Mouse (Mus musculus) heart, embryonic 13.5 days (tissue): Measurements from ENCODE around the gene Slc35g3. TPM values are rescaled to one million over a fixed set of nuclear protein-coding genes. Genes with fewer than 3 reads are reported as not detected.

Experiments used
- ATAC-seq: fragments of 200-750 bp; cut with Nextera tagmentation; 2 replicates; pipeline ENCODE4 v1.8.0; 2017; ENCODE audit warnings: moderate TSS enrichment; ENCODE audit not compliant: insufficient number of reproducible peaks, low FRiP score, low TSS enrichment; ENCODE audit errors: extremely low read depth
- H3K27ac ChIP-seq: fragments of 300-500 bp; sonication (generic); replicated peaks from 2 replicates; pipeline ENCODE4 v1.5.1; 2015; ENCODE audit warnings: moderate library complexity, mild to moderate bottlenecking, inconsistent platforms
- H3K27me3 ChIP-seq: fragments of 300-500 bp; sonication (generic); replicated peaks from 2 replicates; pipeline ENCODE4 v1.6.1; 2015; ENCODE audit warnings: mild to moderate bottlenecking, inconsistent platforms
- H3K36me3 ChIP-seq: fragments of 300-500 bp; sonication (generic); 2 replicates; pipeline ENCODE4 v1.6.1; 2015; ENCODE audit warnings: mild to moderate bottlenecking, inconsistent platforms
- H3K4me1 ChIP-seq: fragments of 300-500 bp; sonication (generic); 2 replicates; pipeline ENCODE4 v1.6.1; 2015; ENCODE audit warnings: inconsistent platforms
- H3K4me2 ChIP-seq: fragments of 300-500 bp; sonication (generic); 2 replicates; pipeline ENCODE4 v1.6.1; 2015; ENCODE audit warnings: inconsistent platforms, mild to moderate bottlenecking, moderate library complexity
- H3K4me3 ChIP-seq: fragments of 300-500 bp; sonication (generic); 2 replicates; pipeline ENCODE4 v1.5.1; 2015; ENCODE audit warnings: moderate library complexity, mild to moderate bottlenecking, inconsistent platforms
- H3K9ac ChIP-seq: fragments of 300-500 bp; sonication (generic); 2 replicates; pipeline ENCODE4 v1.6.1; 2015; ENCODE audit warnings: inconsistent platforms, mild to moderate bottlenecking, moderate library complexity
- H3K9me3 ChIP-seq: fragments of 300-500 bp; sonication (generic); 2 replicates; pipeline ENCODE4 v1.6.1; 2016; ENCODE audit warnings: inconsistent platforms
- WGBS: fragments of 180-500 bp; shearing (Covaris S2); methylation state at CpG from one replicate; pipeline ENCODE4 v1.1.7; 2015; ENCODE audit warnings: mixed read lengths; 5-methylcytosine and 5-hydroxymethylcytosine counted together
- polyA plus RNA-seq: library from polyadenylated mRNA; unstranded; fragments of >200 nt; fragmentation: Nextera tagmentation; extraction: Ambion mirVana; gene quantifications from 2 replicates; pipeline ENCODE4 v1.2.1, GENCODE M21; 2015

Gene Slc35g3
- polyA plus RNA-seq, 1 experiment from 2014 or later, result 0.51 TPM

DNA sequence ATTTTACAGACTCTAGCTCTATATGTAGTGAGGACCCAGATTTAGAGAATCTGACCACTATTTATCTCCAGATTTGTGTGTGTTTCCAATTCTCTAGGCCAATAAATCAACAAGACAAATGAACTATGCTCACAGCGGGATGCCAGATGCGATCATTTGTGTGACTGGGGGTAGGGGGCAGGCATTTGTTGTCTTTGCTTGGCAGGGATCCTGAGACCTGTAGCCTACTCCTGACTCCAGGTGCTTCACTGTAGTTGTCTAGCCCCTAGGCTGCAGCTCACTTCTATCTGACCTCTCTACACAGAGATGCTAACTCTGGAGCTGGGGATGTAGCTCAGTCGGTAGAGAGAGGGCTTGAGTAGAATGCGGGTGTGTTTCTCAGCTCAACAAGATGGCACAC is 20.1 kb upstream of the Slc35g3 start:
- Histone ChIP-seq H3K9me3 (no peaks in the 10 kb centered on the region), H3K4me1 (peaks cover 32% of the 10 kb centered on the region), H3K27ac (no peak overlapping the region), H3K9ac (no peak overlapping the region), H3K27me3 (peaks cover 11% of the 10 kb centered on the region; the same call in 1 of the 2 replicates), H3K4me2 (no peak overlapping the region), H3K4me3 (no peak overlapping the region), H3K36me3 (peaks cover 18% of the 10 kb centered on the region)
- ATAC-seq, result no peak
- WGBS, result 40% methylated on average over 4 of the region's 4 CpGs

DNA sequence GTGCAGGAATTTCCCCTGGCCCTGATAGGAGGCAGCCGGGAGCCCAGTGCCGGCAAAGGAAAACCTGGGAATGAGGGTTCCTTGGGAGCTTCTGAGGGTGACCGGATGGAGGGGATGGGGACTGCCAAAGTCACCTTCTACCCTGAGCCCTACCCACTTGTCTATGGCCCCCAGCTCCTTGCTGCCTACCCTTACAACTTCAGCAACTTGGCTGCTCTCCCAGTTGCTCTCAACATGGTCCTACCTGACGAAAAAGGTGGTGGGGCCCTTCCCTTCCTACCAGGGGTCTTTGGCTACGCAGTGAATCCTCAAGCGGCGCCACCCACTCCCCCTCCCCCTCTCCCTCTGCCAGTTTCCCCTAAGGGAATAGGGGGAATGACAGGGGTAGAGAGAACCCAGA is 17.2 kb upstream of the Slc35g3 start:
- Histone ChIP-seq H3K27ac (no peak overlapping the region), H3K4me2 (peak overlapping the region; percentile 20; the same call in 1 of the 2 replicates), H3K4me1 (peaks cover 37% of the 10 kb centered on the region), H3K9me3 (no peaks in the 10 kb centered on the region), H3K36me3 (peaks cover 35% of the 10 kb centered on the region), H3K9ac (peak overlapping the region; percentile 21; the same call in 1 of the 2 replicates), H3K4me3 (no peak overlapping the region), H3K27me3 (peaks cover 11% of the 10 kb centered on the region; the same call in 1 of the 2 replicates)
- ATAC-seq, result no peak
- 39% methylated on average over 7 of the region's 7 CpGs for WGBS

DNA sequence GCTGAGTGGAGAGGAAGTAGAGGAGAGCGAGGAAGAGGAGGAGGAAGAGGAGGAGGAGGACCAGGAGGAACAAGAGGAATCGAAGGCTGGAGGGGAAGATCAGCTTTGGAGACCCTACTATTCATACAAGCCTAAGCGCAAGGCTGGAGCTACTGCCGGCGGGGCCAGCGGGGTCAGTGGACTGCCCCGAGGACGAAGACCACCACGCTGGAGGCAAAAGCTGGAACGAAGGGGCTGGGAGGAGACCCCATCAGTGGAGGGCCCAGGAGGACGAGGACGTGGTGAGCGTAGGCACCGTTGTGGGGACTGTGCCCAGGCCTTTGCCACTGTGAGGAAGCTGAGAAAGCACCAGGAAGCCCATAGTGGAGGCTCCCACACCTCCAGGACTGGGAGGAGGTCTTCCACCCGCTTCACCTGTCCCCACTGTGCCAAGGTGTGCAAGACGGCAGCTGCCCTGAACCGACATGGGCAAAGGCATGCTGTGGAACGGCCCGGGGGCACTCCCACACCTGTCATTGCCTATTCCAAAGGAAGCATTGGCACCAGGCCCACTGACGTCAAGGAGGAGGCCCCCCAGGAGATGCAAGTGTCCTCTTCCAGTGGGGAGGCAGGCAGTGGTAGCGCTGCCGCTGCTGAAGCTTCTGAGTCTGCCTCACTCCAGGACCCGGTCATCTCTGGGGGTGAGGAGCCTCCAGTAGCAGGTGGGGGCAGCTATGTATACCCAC is 16.7 kb upstream of the Slc35g3 start:
- Histone ChIP-seq H3K4me1 (peaks cover 37% of the 10 kb centered on the region), H3K4me3 (no peak overlapping the region), H3K36me3 (peaks cover 35% of the 10 kb centered on the region), H3K27me3 (peaks cover 11% of the 10 kb centered on the region; the same call in 1 of the 2 replicates), H3K9me3 (no peaks in the 10 kb centered on the region), H3K9ac (peak overlapping the region; percentile 21), H3K4me2 (peak overlapping the region; percentile 20; the same call in 1 of the 2 replicates), H3K27ac (no peak overlapping the region)
- ATAC-seq, result no peak
- 65% methylated on average over 23 of the region's 23 CpGs for WGBS

DNA sequence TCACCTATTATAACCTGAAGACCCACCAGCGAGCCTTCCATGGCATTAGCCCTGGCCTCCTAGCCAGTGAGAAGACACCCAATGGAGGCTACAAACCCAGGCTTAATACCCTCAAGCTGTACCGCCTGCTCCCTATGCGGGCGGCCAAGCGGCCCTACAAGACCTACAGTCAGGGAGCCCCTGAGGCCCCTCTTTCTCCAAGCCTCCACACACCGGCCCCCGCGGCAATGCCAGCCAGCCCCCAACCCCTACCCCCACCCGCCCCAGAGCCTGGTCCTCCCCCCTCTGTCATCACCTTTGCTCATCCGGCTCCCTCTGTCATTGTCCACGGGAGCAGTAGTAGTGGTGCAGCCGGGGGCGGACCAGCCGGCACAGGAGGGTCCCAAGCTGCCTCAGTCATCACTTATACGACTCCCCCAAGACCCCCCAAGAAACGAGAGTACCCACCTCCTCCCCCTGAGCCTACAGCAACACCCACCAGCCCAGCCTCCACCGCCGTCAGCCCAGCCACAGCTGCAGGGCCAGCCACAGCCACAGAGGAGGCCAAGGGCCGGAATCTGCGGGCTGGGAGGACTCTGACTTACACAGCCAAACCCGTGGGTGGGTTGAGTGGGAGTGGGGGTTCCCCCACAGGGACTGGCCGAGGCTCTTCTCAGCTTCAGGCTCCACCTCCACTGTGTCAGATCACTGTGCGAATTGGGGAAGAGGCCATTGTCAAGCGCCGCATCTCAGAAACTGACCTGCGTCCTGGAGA is 15.9 kb upstream of the Slc35g3 start:
- 60% methylated on average over 26 of the region's 26 CpGs for WGBS
- H3K27ac ChIP-seq, result no peak overlapping the region

DNA sequence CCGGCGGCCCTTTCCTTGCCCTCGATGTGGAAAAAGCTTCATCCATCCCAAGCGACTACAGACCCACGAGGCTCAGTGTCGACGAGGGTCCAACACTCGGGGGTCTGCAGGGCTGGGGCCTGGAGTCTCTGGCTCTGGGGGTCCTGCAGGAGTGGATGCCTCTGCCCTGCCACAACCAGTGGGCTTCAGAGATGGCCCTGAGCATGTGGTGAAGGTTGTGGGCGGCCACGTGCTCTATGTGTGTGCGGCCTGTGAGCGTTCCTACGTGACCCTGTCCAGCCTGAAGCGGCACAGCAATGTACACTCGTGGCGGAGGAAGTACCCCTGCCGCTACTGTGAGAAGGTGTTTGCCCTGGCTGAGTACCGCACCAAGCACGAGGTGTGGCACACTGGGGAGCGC is 14.7 kb upstream of the Slc35g3 start:
- Histone ChIP-seq H3K9me3 (no peaks in the 10 kb centered on the region), H3K9ac (no peak overlapping the region), H3K4me1 (peaks cover 40% of the 10 kb centered on the region), H3K27ac (no peak overlapping the region), H3K4me3 (no peak overlapping the region), H3K4me2 (no peak overlapping the region), H3K36me3 (peaks cover 41% of the 10 kb centered on the region), H3K27me3 (peaks cover 11% of the 10 kb centered on the region; the same call in 1 of the 2 replicates)
- WGBS, result 73% methylated on average over 20 of the region's 20 CpGs
- no peak for ATAC-seq

More for the DNA sequence above, 15.9 kb upstream of the Slc35g3 start:
- Histone ChIP-seq H3K36me3 (peaks cover 41% of the 10 kb centered on the region), H3K4me3 (no peak overlapping the region), H3K4me2 (no peak overlapping the region), H3K9ac (peak overlapping the region; percentile 10; the same call in 1 of the 2 replicates), H3K4me1 (peaks cover 40% of the 10 kb centered on the region), H3K9me3 (no peaks in the 10 kb centered on the region), H3K27me3 (peaks cover 11% of the 10 kb centered on the region; the same call in 1 of the 2 replicates)
- ATAC-seq, result 0 out of 2 replicates have a peak, but pooled peaks have one; percentile 11

DNA sequence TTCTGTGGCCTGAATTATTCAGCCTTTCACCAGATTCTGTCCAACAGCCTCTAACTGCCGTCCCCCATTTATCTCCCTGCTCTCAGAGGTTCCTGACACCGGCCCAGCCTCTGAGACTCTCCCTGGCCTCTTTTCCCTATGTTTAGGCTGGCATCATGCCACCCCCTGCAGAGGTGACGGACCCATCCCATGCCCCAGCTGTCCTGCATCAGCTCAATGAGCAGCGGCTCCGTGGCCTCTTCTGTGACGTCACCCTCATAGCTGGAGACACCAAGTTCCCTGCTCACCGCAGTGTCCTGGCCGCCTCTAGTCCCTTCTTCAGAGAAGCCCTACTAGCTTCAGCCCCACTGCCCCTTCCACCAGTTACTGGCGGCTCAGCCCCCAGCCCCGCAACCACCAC is 13.9 kb upstream of the Slc35g3 start:
- 56% methylated on average over 10 of the region's 10 CpGs for WGBS
- H3K36me3 ChIP-seq, result peaks cover 47% of the 10 kb centered on the region
- H3K9ac ChIP-seq, result no peak overlapping the region; the same call in 1 of the 2 replicates
- no peaks in the 10 kb centered on the region for H3K9me3 ChIP-seq
- H3K4me3 ChIP-seq, result no peak overlapping the region
- no peak overlapping the region for H3K4me2 ChIP-seq
- H3K27me3 ChIP-seq, result peaks cover 9% of the 10 kb centered on the region; the same call in 1 of the 2 replicates
- no peak for ATAC-seq
- H3K4me1 ChIP-seq, result peaks cover 40% of the 10 kb centered on the region
- no peak overlapping the region for H3K27ac ChIP-seq

DNA sequence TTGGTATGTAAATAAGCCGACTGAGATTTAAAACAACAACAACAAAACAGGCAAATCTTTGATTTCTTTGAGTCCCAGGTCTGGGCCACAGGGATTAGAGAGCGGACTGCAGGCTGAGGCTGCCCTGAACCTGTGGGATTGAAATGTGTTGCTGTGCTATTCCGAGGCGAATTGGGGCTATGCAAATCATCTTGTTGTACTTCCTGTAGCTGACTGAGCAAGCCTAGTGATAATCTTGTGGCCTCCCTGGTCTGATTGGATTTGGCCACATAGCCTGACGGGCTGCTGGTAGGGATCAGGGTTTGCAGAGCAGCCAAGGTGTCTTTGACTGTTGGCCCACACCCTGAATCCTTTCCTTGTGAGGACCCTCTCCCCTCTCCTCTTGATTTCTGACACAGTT is 13.2 kb upstream of the Slc35g3 start:
- H3K27ac ChIP-seq, result no peak overlapping the region
- H3K36me3 ChIP-seq, result peaks cover 53% of the 10 kb centered on the region
- peaks cover 5% of the 10 kb centered on the region; the same call in 1 of the 2 replicates for H3K27me3 ChIP-seq
- WGBS, result 50% methylated on average over 5 of the region's 5 CpGs
- H3K9me3 ChIP-seq, result no peaks in the 10 kb centered on the region
- H3K9ac ChIP-seq, result no peak overlapping the region
- no peak overlapping the region for H3K4me2 ChIP-seq
- H3K4me1 ChIP-seq, result peaks cover 41% of the 10 kb centered on the region
- H3K4me3 ChIP-seq, result no peak overlapping the region
- no peak for ATAC-seq

DNA sequence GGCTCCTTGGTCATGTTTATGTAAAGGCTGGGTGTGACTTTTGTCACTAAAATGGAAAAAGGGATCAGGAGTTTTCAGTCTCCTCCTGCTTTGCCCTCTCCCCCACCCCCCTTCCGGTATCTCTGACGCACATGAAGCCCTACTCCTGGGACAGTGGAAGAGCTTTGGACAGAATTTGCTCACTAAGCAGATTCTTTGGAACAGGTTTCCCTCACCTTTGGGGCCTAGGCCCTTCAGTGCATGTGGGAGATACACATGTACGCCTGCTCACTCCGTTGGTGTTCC is 5.8 kb upstream of the Slc35g3 start:
- H3K27me3 ChIP-seq, result no peaks in the 10 kb centered on the region
- peak overlapping the region; percentile 69 for H3K4me2 ChIP-seq
- peak overlapping the region; percentile 97 for H3K9ac ChIP-seq
- peaks cover 37% of the 10 kb centered on the region for H3K4me1 ChIP-seq
- H3K4me3 ChIP-seq, result peak overlapping the region; percentile 72
- no peak for ATAC-seq
- no peaks in the 10 kb centered on the region for H3K9me3 ChIP-seq
- 45% methylated on average over 4 of the region's 4 CpGs for WGBS
- peak overlapping the region; percentile 87 for H3K27ac ChIP-seq
- peaks cover 15% of the 10 kb centered on the region; the same call in 1 of the 2 replicates for H3K36me3 ChIP-seq

DNA sequence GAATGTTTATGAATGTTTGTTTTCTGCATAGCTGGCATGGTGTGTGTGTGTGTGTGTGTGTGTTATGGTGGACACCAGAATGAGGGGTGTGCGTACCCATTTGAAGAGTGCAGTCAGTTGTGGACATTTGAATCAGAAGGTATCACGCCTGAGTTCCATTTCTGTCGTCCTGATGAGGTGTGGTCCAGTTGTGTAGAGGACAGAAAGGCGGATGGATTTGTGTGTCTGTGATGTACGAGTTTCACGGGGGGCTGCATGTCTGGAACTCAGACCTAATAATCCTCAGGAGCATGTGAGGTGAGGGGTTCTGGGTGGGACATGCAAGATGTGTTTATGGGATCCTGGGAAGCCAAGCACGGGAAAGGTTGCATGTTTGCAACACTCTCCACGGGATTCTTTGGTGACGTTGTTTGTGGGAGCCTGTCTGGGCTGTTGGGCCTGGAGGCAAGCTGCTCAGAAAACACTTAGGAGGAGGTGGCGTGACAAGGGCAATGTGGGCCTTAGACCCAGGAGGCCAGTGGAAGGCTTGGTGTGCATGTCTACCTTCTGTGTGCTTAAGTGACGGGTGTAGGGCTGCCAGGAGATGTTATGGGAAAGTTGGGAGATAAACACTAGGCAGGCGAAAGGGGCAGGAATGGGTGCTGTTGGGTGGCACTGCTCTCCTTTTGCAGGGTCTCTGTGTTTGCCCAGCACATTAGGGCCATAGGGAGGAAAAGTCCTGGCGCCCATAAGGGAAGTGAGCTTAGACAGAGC is 5.3 kb upstream of the Slc35g3 start:
- peak overlapping the region; percentile 72 for H3K4me3 ChIP-seq
- no peaks in the 10 kb centered on the region for H3K27me3 ChIP-seq
- H3K9ac ChIP-seq, result peak overlapping the region; percentile 97
- no peak; the same call in 1 of the 2 replicates for ATAC-seq
- H3K27ac ChIP-seq, result peak overlapping the region; percentile 87
- H3K9me3 ChIP-seq, result no peaks in the 10 kb centered on the region
- H3K36me3 ChIP-seq, result peaks cover 15% of the 10 kb centered on the region; the same call in 1 of the 2 replicates
- peaks cover 37% of the 10 kb centered on the region for H3K4me1 ChIP-seq
- H3K4me2 ChIP-seq, result peak overlapping the region; percentile 69
- 46% methylated on average over 13 of the region's 13 CpGs for WGBS

DNA sequence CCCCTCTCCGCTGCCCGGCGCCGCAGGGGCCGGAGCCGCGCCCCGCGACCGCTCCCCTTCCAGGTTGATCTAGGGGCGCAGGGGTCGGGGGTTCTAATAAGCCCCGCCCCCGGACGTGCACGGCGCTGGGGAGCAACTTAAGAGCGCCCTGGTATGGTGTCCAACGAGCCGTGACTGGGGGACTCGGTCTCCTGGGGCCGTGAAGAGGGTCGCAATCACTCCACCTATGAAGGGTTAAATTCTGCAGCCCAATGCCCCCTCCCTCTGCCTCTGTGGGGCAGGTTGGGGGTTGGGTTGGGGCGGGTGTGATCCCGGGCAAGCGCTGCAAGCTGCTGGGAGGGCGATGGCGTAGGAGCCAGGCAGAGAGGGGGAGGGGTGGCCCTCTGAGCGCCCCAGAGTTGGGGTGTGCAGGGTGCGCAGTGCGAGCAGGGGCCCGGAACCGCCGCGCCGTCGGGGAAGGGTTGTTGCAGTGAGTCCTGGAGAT is 4.4 kb upstream of the Slc35g3 start:
- ATAC-seq, result peak; percentile 72
- H3K27me3 ChIP-seq, result no peaks in the 10 kb centered on the region
- peak overlapping the region; percentile 87 for H3K27ac ChIP-seq
- H3K36me3 ChIP-seq, result peaks cover 13% of the 10 kb centered on the region; the same call in 1 of the 2 replicates
- peaks cover 37% of the 10 kb centered on the region for H3K4me1 ChIP-seq
- peak overlapping the region; percentile 97 for H3K9ac ChIP-seq
- peak overlapping the region; percentile 72 for H3K4me3 ChIP-seq
- peak overlapping the region; percentile 69 for H3K4me2 ChIP-seq
- no peaks in the 10 kb centered on the region for H3K9me3 ChIP-seq
- WGBS, result under 1% methylated on average over 32 of the region's 37 CpGs
